Mouse (Mus musculus) stomach, embryonic 16.5 days (tissue): ENCODE measurements around the gene St3gal4. TPM values are rescaled to one million over a fixed set of nuclear protein-coding genes. Genes with fewer than 3 reads are reported as not detected.
A peak's percentile ranks its signal among the peaks of the same experiment; 100 is the strongest.

ENCODE experiments used
- ATAC-seq: fragments of 200-750 bp; cut with Nextera tagmentation; 2 replicates; pipeline ENCODE4 v1.8.0; 2017; ENCODE audit warnings: moderate number of reproducible peaks, moderate TSS enrichment; ENCODE audit not compliant: insufficient read depth, low FRiP score
- H3K27ac ChIP-seq: fragments of 300-500 bp; sonication (generic); 2 replicates; pipeline ENCODE4 v1.5.1; 2014; ENCODE audit warnings: low read length
- H3K27me3 ChIP-seq: fragments of 300-500 bp; sonication (generic); 2 replicates; pipeline ENCODE4 v1.6.1; 2014; ENCODE audit warnings: low read length, control low read depth, mixed read lengths; ENCODE audit not compliant: control insufficient read depth, insufficient read depth
- H3K36me3 ChIP-seq: fragments of 300-500 bp; sonication (generic); 2 replicates; pipeline ENCODE4 v1.6.1; 2014; ENCODE audit warnings: low read length; ENCODE audit not compliant: control insufficient read depth, insufficient read depth
- H3K4me1 ChIP-seq: fragments of 300-500 bp; sonication (generic); 2 replicates; pipeline ENCODE4 v1.6.1; 2014; ENCODE audit warnings: low read length, control low read depth, mixed read lengths; ENCODE audit not compliant: control insufficient read depth, insufficient read depth
- H3K4me2 ChIP-seq: fragments of 300-500 bp; sonication (generic); 2 replicates; pipeline ENCODE4 v1.6.1; 2014; ENCODE audit warnings: low read depth, low read length, mixed read lengths
- H3K4me3 ChIP-seq: fragments of 300-500 bp; sonication (generic); replicated peaks from 2 replicates; pipeline ENCODE4 v1.5.1; 2014; ENCODE audit warnings: mild to moderate bottlenecking, low read length
- H3K9ac ChIP-seq: fragments of 300-500 bp; sonication (generic); 2 replicates; pipeline ENCODE4 v1.6.1; 2014; ENCODE audit warnings: low read length
- H3K9me3 ChIP-seq: fragments of 300-500 bp; sonication (generic); replicated peaks from 2 replicates; pipeline ENCODE4 v1.6.1; 2016; ENCODE audit warnings: low read length, control low read depth; ENCODE audit not compliant: control insufficient read depth
- WGBS: fragments of 180-500 bp; shearing (Covaris S2); extraction: QIAGEN DNeasy Blood & Tissue Kit; methylation state at CpG from one replicate; pipeline ENCODE4 v1.1.7; 2014; 5-methylcytosine and 5-hydroxymethylcytosine counted together
- polyA plus RNA-seq: library from polyadenylated mRNA; unstranded; fragments of >200 nt; fragmentation: Nextera tagmentation; extraction: Ambion mirVana; gene quantifications from 2 replicates; pipeline ENCODE4 v1.2.1, GENCODE M21; 2015

The St3gal4 gene
- polyA plus RNA-seq, 1 experiment from 2014 or later = 53.1 TPM

DNA sequence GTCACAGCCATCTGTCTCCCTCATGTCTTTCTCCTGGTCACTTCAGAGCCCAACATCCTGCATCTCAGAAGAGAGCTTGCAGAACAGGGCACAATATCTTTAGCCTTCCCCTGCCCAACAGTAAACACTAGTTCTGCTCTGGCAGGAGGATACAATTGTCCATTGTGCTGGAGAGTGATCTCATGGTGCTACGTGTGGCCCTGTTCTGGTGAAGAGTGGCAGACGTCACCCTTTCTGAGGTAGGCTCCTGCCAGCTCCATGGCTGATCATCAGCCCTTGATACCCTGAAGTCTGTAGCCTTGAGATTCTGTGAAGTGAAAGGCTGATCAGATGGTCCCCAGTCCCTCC lies 4.4 kb upstream of the St3gal4 start:
- 65% methylated on average over 2 of the region's 2 CpGs for WGBS
- Histone ChIP-seq H3K36me3 (no peaks in the 10 kb centered on the region), H3K4me3 (no peak overlapping the region), H3K4me2 (no peak overlapping the region), H3K9me3 (no peaks in the 10 kb centered on the region), H3K9ac (no peak overlapping the region), H3K27ac (peak overlapping the region; percentile 35), H3K4me1 (peaks cover 13% of the 10 kb centered on the region; the same call in 1 of the 2 replicates), H3K27me3 (no peaks in the 10 kb centered on the region)
- peak; percentile 52; the same call in 1 of the 2 replicates for ATAC-seq

DNA sequence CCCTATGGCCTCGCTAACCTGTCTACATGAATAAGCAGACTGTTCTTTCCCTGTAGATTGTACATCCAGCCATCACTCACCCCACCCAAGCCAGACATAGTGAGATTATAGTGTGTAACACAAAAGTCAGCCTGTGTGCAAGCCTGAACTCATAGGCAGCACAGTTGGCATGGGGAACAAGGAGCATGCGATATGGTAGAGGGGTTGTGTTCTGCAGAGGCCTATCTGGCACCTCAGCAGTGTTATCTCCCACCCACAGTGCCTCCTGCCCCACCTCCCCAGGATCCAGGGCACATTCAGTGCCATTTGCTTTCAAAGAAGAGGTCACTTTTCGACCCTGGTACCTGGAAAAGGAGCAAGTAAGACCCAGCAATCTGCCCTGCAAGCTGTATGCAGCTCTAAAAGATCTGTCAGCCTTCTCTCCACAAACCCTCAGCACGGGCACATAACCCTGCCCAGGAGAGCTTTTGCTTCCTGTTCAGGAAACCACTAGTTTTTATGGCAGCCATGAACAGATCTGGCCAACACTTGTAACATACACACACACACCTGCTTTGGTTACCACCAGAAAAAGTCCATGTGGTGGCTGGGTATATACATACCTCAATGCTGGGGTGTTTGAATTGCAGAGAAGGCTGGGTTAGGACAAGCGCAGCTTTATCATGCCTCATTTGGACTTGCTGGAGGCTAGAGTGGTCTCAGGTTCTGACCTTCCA lies 3.6 kb upstream of the St3gal4 start:
- Histone ChIP-seq H3K9ac (no peak overlapping the region), H3K36me3 (no peaks in the 10 kb centered on the region), H3K4me2 (no peak overlapping the region), H3K4me1 (peaks cover 17% of the 10 kb centered on the region; the same call in 1 of the 2 replicates), H3K27ac (peak overlapping the region; percentile 35), H3K4me3 (no peak overlapping the region), H3K27me3 (no peaks in the 10 kb centered on the region), H3K9me3 (no peaks in the 10 kb centered on the region)
- whole genome bisulfite sequencing = 76% methylated on average over 5 of the region's 5 CpGs
- ATAC-seq = 0 out of 2 replicates have a peak, but pooled peaks have one; percentile 39

DNA sequence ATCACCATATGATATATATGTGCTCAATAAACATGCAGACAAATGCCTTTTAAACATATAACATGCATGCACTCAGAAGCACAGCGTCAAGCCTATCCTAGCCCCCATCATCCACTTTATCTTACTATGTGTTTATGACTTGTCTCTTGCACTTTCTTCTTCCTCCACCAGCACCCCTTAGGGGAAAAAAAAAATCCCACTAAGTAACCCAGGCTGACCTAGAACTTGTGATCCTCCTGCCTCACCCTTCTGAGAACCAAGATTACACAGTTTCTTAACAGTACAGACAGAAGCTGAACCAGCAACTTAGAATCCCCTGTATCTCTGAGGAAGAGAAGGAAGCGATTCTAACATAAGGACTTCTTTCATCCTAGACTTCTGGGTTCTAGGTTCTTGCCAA lies 505 bp downstream of the St3gal4 start:
- H3K27ac ChIP-seq = no peak overlapping the region
- WGBS = 83% methylated on average over 2 of the region's 2 CpGs

DNA sequence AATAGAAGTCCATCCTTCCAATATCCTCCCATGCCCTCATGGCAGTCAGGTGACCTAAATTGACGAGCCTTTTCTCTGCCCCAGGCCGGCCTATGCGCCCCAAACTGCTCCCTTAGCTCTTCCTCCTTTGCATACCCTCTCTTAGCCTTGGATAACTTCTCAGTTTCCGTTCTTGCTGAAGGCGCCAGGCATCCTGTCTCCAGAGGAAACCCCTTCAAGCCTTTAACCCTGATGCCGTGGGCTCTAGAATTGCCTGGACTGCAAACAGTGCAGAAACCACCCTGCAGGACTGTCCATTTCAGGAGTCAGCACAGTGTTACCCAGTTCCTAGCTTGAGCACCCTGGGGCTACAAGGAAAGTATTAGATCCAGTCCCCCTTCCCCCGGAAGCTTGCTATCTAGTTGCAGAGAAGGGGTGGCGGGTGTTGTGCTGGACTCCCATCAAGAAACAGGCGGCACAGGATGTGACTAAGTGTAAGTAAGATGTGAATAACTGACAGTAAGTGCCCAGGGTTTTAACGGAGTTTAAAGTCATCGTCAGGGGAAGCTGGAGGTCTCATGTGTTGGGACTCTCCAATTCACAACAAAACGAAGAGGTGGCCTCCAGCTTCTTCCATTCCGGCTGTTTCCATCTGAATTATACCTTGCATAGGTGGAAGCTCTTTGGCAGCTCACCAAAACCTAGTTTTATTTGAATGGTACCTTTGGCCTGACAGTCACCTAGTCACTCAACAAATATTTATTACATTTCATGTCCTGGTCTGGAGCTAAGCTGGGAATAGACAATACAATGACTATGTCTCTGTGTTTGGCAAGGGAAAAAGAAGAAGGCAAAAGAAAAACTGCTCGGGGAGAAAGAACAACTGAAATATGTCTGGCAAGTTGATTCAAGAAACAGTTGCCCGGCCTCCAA lies 1.4 kb downstream of the St3gal4 start:
- peak; percentile 17; the same call in 1 of the 2 replicates for ATAC-seq
- H3K4me2 ChIP-seq = peak overlapping the region; percentile 67

More for the DNA sequence above, 505 bp downstream of the St3gal4 start:
- H3K9ac ChIP-seq = no peak overlapping the region
- no peaks in the 10 kb centered on the region for H3K9me3 ChIP-seq
- no peaks in the 10 kb centered on the region for H3K27me3 ChIP-seq
- H3K4me3 ChIP-seq = no peak overlapping the region
- peaks cover 27% of the 10 kb centered on the region for H3K4me1 ChIP-seq
- no peaks in the 10 kb centered on the region for H3K36me3 ChIP-seq
- H3K4me2 ChIP-seq = 0 out of 2 replicates have a peak overlapping the region, but pooled peaks have one; percentile 67
- no peak for ATAC-seq

DNA sequence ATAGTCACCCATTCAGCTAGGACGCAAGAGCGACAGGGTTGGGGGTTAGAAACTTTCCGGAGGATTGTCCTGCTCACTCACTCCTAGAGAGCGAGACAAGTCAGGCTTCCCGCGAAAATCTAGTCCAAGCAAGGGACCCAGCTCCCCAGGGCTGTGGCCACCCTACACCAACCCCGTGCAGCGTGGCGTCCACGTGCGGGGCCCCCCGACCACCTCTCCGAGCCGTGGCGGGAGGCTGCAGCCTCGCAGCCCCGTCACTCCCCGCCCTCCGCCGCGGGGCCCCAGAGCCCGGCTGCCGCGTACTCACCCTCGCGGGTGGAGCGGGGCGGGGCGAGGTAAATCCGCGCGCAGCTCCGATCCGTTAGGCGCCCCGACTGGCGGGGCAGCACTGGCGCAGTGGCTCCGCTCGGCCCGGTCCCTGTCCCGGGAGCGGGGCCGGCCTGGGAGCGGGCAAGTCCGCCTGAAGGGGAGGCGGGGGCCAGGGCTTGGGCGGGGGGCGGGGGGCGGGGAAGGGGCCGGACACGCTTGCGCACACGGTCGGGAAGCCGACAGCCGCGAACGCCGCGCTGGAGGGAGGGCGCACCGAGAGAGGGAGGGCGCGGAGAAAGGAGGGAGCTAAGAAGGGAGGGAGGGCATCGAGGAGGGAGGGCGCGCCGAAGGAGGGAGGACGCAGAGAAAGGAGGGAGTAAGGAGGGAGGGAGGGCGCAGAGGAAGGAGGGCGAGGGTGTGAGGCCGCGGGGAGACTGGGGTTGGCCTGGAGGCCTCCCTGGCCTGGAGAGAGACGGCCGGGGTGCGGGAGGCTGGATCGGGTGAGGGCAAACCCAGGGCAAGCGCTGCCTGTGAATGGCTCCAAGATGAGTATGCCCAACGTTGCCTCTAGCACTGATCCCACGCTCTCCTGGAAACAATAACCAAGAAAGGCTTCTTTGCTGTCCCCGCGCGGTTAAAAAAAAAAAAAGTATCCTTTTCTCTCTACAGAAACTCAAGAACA lies 2.4 kb downstream of the St3gal4 start:
- Histone ChIP-seq H3K36me3 (no peaks in the 10 kb centered on the region), H3K9me3 (no peaks in the 10 kb centered on the region), H3K27ac (peak overlapping the region; percentile 91), H3K27me3 (no peaks in the 10 kb centered on the region), H3K4me2 (peak overlapping the region; percentile 67), H3K9ac (peak overlapping the region; percentile 93), H3K4me1 (peaks cover 37% of the 10 kb centered on the region), H3K4me3 (peak overlapping the region; percentile 76)
- WGBS = under 1% methylated on average over 71 of the region's 84 CpGs
- peak; percentile 90 for ATAC-seq

More for the DNA sequence above, 1.4 kb downstream of the St3gal4 start:
- H3K9me3 ChIP-seq = no peaks in the 10 kb centered on the region
- H3K27me3 ChIP-seq = no peaks in the 10 kb centered on the region
- H3K9ac ChIP-seq = peak overlapping the region; percentile 93
- H3K4me3 ChIP-seq = peak overlapping the region; percentile 76
- no peaks in the 10 kb centered on the region for H3K36me3 ChIP-seq
- peak overlapping the region; percentile 91 for H3K27ac ChIP-seq
- WGBS = 26% methylated on average over 15 of the region's 15 CpGs
- peaks cover 28% of the 10 kb centered on the region for H3K4me1 ChIP-seq

DNA sequence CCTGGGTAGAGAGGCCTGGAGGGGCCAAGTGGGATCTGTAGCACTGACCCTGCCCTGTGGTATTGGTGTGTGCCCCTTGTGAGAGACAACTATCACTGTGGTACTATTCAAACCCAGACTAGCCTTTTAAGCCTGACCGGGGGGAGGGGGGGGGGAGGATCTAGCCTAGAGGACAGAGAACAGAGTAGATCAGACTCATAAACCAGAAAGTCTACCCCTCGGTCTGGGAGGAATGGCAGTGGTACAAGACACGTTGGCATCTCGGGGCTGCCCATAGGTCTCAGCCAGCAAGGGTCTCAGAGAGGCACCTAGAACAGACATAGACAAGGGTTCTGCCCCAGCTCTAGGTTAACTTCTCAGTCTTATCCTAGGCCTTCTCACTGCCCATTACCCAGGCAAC lies 3.3 kb downstream of the St3gal4 start:
- Histone ChIP-seq H3K4me2 (peak overlapping the region; percentile 67), H3K36me3 (no peaks in the 10 kb centered on the region), H3K9ac (peak overlapping the region; percentile 93), H3K27ac (peak overlapping the region; percentile 77; the same call in 1 of the 2 replicates), H3K27me3 (no peaks in the 10 kb centered on the region), H3K4me1 (peaks cover 42% of the 10 kb centered on the region), H3K9me3 (no peaks in the 10 kb centered on the region), H3K4me3 (peak overlapping the region; percentile 76)
- ATAC-seq = no peak
- WGBS = 34% methylated on average over 4 of the region's 4 CpGs

DNA sequence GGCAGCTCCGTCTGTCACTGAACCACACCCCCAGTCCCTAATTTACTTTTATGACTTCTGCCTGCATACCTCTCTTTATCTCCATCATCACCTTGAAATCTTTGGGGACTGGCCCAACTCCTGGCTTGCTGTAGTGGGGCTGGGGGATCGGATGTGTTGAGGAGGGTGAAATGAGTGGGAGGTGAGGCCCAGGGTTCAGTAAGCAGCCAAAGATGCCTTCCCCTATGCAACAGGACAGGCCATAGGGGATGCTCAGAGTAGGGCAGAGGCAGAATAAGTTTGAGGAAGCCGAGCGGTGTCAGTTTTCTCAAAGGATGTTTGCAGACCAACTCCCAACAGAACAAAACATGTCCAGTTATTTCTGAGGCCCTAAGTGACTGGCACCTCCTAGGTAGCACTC lies 3.8 kb downstream of the St3gal4 start:
- Histone ChIP-seq H3K4me3 (peak overlapping the region; percentile 76), H3K9ac (peak overlapping the region; percentile 93)

DNA sequence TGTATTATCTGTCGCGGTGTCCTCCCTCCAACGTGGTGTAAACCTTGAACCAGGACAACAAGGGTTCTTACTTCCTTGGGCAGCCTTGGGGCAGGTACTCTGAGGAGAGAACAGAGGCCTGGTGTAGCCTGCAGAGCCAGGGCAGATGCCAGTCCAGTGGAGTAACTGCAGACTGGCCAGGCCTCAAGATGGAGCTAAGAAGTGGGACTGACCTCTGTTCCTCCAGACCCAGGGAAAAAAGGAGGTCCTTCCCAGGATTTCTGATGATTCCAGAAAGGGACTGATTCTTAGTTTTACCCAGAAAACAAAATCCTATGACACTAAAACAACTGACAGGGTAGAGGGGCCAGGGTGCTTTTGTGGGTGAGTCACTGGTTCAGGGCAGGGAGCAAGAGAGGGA lies 4.8 kb downstream of the St3gal4 start:
- H3K4me1 ChIP-seq = peaks cover 57% of the 10 kb centered on the region
- no peaks in the 10 kb centered on the region for H3K27me3 ChIP-seq
- no peak overlapping the region for H3K4me3 ChIP-seq
- no peak overlapping the region for H3K27ac ChIP-seq
- no peaks in the 10 kb centered on the region for H3K9me3 ChIP-seq
- no peaks in the 10 kb centered on the region for H3K36me3 ChIP-seq
- ATAC-seq = no peak
- 87% methylated on average over 3 of the region's 3 CpGs for WGBS
- H3K4me2 ChIP-seq = 0 out of 2 replicates have a peak overlapping the region, but pooled peaks have one; percentile 67
- H3K9ac ChIP-seq = no peak overlapping the region

More for the DNA sequence above, 3.8 kb downstream of the St3gal4 start:
- Histone ChIP-seq H3K27me3 (no peaks in the 10 kb centered on the region), H3K4me2 (peak overlapping the region; percentile 67), H3K27ac (no peak overlapping the region), H3K4me1 (peaks cover 46% of the 10 kb centered on the region), H3K9me3 (no peaks in the 10 kb centered on the region), H3K36me3 (no peaks in the 10 kb centered on the region)
- ATAC-seq = no peak
- 59% methylated on average over 3 of the region's 4 CpGs for WGBS
